Mouse (Mus musculus): ENCODE data around the gene Matn1.

- no peak for TF ChIP-seq POLR2A (IDR thresholded peaks at IDR 0.05; ENCODE audit: low read depth, low read length)
- no peak for TF ChIP-seq CTCF (IDR thresholded peaks at IDR 0.05; ENCODE audit: extremely low read depth, insufficient read length, insufficient replicate concordance, low read depth, low read length)
These were observed 30.7 kb upstream of the Matn1 start for GRCm38 (mm10) chr4:130913511-130913910.
